10 mouse cellular contexts compared by ENCODE assay signal in genomic region chr1:159702038-159702437, GRCm38 (mm10).
DNase-seq lines count a peak whose midpoint lies in the region; ATAC-seq and TF ChIP-seq lines count a peak whose summit lies in the region.
"Had no signal": no experiment of that assay in that cellular context is flagged by ENCODE, and none has a peak within 500 bp of the region (broad histone marks: within the 10 kb centered on the region; RNA-seq: fewer than 3 reads in every experiment).

No protein-coding gene starts in this region.

- no peaks in the 10 kb centered on the region for H3K4me1 ChIP-seq in intestine, postnatal 0 days (replicated peaks; ENCODE audit: control insufficient read depth, insufficient read depth, low read length)

- H3K27me3 ChIP-seq in intestine, postnatal 0 days (replicated peaks; ENCODE audit: control insufficient read depth, insufficient read depth, low read length): no peaks in the 10 kb centered on the region

- no peak overlapping the region for H3K4me3 ChIP-seq in intestine, postnatal 0 days (ENCODE audit: low read depth, low read length)

- DNase-seq in heart, postnatal 10 days: peak; percentile 48 to 70
- no peak for DNase-seq in heart, postnatal 25 days (ENCODE audit: low spot score)
- peak; percentile 46 for DNase-seq in testis, postnatal 10 days (ENCODE audit: low spot score)
- DNase-seq in testis, postnatal 14 days (ENCODE audit: low spot score): no peak
- no peak for DNase-seq in left cerebral cortex, postnatal 10 days (ENCODE audit: extremely low spot score in 1 of 2, low spot score in 2 of 2)
- no peak for DNase-seq in layer of hippocampus, adult 8-10 months (ENCODE audit: low spot score in 2 of 2)
- DNase-seq: liver, postnatal 0 days; right cerebral cortex, adult 18-20 months had no signal

- no peak overlapping the region for H3K4me2 ChIP-seq in intestine, postnatal 0 days (replicated peaks; ENCODE audit: low read depth)

- WGBS in intestine, postnatal 0 days: 82% methylated on average over 9 of the region's 9 CpGs

- no peaks in the 10 kb centered on the region for H3K36me3 ChIP-seq in intestine, postnatal 0 days (ENCODE audit: control insufficient read depth, insufficient read depth)

- ATAC-seq in granulocyte monocyte progenitor cell, adult 5-6 weeks (replicated peaks; ENCODE audit: poor library complexity, severe bottlenecking): peak; percentile 58; the same call in 1 of the 2 replicates
- ATAC-seq in intestine, postnatal 0 days: no peak
- ATAC-seq: liver, postnatal 0 days had no signal

- no peaks in the 10 kb centered on the region for H3K9me3 ChIP-seq in intestine, postnatal 0 days (ENCODE audit: control insufficient read depth)

- no peak overlapping the region for H3K27ac ChIP-seq in intestine, postnatal 0 days (ENCODE audit: low read depth, low read length)

- TF ChIP-seq CTCF in intestine, postnatal 0 days (IDR thresholded peaks at IDR 0.05; ENCODE audit: low read depth): no peak

- no peak overlapping the region for H3K9ac ChIP-seq in intestine, postnatal 0 days (ENCODE audit: low read depth, low read length)
- H3K9ac ChIP-seq: liver, postnatal 0 days had no signal

- intact Hi-C loops in heart, postnatal 10 days (cut with DNase I): loop anchor here (10.0 kb wide), 2 partner anchors 77 to 177 kb away; partner anchors contain the start of gene Tnr
- intact Hi-C loops in heart, postnatal 25 days (cut with DNase I): loop anchor here (10.0 kb wide), 1 partner anchor 77 kb away; no protein-coding TSS in a partner anchor
- intact Hi-C loops in left cerebral cortex, postnatal 10 days (cut with DNase I): no loop called here

Comparison
In these comparisons a context has a peak if more than half of its experiments do, and no peak if none do; other contexts are left out.
1. DNase-seq: peak in heart, postnatal 10 days (2 of 2) and testis, postnatal 10 days (single experiment); none in heart, postnatal 25 days (single experiment), testis, postnatal 14 days (single experiment), left cerebral cortex, postnatal 10 days (0 of 2) and layer of hippocampus, adult 8-10 months (0 of 2).